Mouse (Mus musculus): ENCODE data around the gene Abcg5.

The Abcg5 gene

GRCm38 (mm10) chr17:84647630-84648029, 35.2 kb downstream of the Abcg5 start:
- in situ Hi-C loops (cut with MboI, MseI): no loop called here

GRCm38 (mm10) chr17:84646477-84646876, 36.3 kb downstream of the Abcg5 start:
- in situ Hi-C loops (cut with MboI, MseI): no loop called here

- in situ Hi-C loops (cut with MboI, MseI): no loop called here
Measured at GRCm38 (mm10) chr17:84645894-84646293, 36.9 kb downstream of the Abcg5 start.

- in situ Hi-C loops (cut with MboI, MseI): no loop called here
Measured at GRCm38 (mm10) chr17:84645119-84645518, 37.7 kb downstream of the Abcg5 start.

GRCm38 (mm10) chr17:84644292-84645050, 38.3 kb downstream of the Abcg5 start:
- in situ Hi-C loops (cut with MboI, MseI): no loop called here

GRCm38 (mm10) chr17:84642324-84642723, 40.5 kb downstream of the Abcg5 start:
- in situ Hi-C loops (cut with MboI, MseI): no loop called here

- in situ Hi-C loops (cut with MboI, MseI): no loop called here
Measured at GRCm38 (mm10) chr17:84641893-84642292, 40.9 kb downstream of the Abcg5 start.

- in situ Hi-C loops (cut with MboI, MseI): no loop called here
Measured at GRCm38 (mm10) chr17:84639796-84640378, 42.9 kb downstream of the Abcg5 start.

- in situ Hi-C loops (cut with MboI, MseI): no loop called here
Measured at GRCm38 (mm10) chr17:84637971-84638370, 44.8 kb downstream of the Abcg5 start.

- in situ Hi-C loops (cut with MboI, MseI): no loop called here
Measured at GRCm38 (mm10) chr17:84636328-84636727, 46.5 kb downstream of the Abcg5 start.

GRCm38 (mm10) chr17:84633443-84633842, 49.4 kb downstream of the Abcg5 start:
- in situ Hi-C loops (cut with MboI, MseI): no loop called here

- in situ Hi-C loops (cut with MboI, MseI): no loop called here
Measured at GRCm38 (mm10) chr17:84631836-84632235, 51.0 kb downstream of the Abcg5 start.

GRCm38 (mm10) chr17:84628611-84629010, 54.2 kb downstream of the Abcg5 start:
- in situ Hi-C loops (cut with MboI, MseI): no loop called here

GRCm38 (mm10) chr17:84627721-84628120, 55.1 kb downstream of the Abcg5 start:
- in situ Hi-C loops (cut with MboI, MseI): no loop called here

GRCm38 (mm10) chr17:84626857-84627305, 55.9 kb downstream of the Abcg5 start:
- in situ Hi-C loops (cut with MboI, MseI): no loop called here

GRCm38 (mm10) chr17:84626276-84626856, 56.4 kb downstream of the Abcg5 start, which contains the start of gene Dync2li1:
TSS of gene Dync2li1 (plus strand) at chr17:84626496.
- in situ Hi-C loops (cut with MboI, MseI): no loop called here

- in situ Hi-C loops (cut with MboI, MseI): no loop called here
Measured at GRCm38 (mm10) chr17:84622873-84623272, 59.9 kb downstream of the Abcg5 start.

GRCm38 (mm10) chr17:84622028-84622427, 60.8 kb downstream of the Abcg5 start:
- in situ Hi-C loops (cut with MboI, MseI): no loop called here

- in situ Hi-C loops (cut with MboI, MseI): no loop called here
Measured at GRCm38 (mm10) chr17:84621209-84621608, 61.6 kb downstream of the Abcg5 start.

- in situ Hi-C loops (cut with MboI, MseI): no loop called here
Measured at GRCm38 (mm10) chr17:84620610-84621009, 62.2 kb downstream of the Abcg5 start.

- in situ Hi-C loops (cut with MboI, MseI): no loop called here
Measured at GRCm38 (mm10) chr17:84620076-84620475, 62.7 kb downstream of the Abcg5 start.

GRCm38 (mm10) chr17:84619112-84619511, 63.7 kb downstream of the Abcg5 start:
- in situ Hi-C loops (cut with MboI, MseI): no loop called here

GRCm38 (mm10) chr17:84617953-84618352, 64.9 kb downstream of the Abcg5 start:
- in situ Hi-C loops (cut with MboI, MseI): no loop called here
